Mouse (Mus musculus) layer of hippocampus, postnatal 14 days (tissue): ENCODE results near the gene Cstf3. TPM values are rescaled to one million over a fixed set of nuclear protein-coding genes. Genes with fewer than 3 reads are reported as not detected.

Source experiments
- DNase-seq, 2 experiments: peaks; one replicate each; pipeline ENCODE4 v3.0.0; 2021 to 2022; ENCODE audit warnings: low spot score in 2 of 2, mixed read lengths in 1 of 2
- total RNA-seq, 2 experiments: library from RNA; stranded (reverse); gene quantifications; 2 replicates each; pipeline ENCODE4 v1.2.3; 2021

Cstf3 gene
- total RNA-seq, 2 experiments from 2014 or later: 39.6 to 42.0 TPM

DNA sequence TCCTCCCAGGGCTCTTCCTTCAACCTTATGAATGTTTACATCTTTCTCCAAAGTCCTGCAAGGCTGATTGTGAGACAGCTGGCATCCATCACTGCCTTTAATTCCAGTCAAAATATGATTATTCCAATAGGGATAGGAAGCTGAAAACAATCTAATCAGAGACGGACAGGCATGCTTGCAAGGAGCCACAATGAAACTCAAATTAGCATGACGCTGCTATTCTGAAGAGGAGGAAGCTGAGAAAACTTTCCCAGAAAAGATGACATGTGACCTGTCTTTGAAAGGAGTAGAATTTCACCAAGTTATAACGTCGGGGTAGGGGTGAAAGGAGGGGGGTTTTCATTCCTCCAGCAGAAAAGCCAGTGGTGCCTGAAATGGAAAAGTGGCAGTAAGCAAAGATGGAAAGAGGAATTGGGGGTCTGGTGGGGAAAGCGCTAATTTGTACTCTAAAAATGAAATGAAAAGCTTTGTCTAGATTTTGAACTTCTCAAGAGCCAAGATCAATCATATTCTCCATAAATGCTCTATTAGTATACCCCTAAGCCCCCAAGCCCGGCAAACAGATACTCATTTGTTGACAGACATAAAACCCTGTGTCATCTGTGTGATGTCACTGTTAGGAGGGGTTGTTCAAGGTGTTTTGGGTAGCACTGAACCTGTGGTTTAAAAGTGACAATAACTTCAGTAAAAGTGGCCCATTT, 120.5 kb downstream of the Cstf3 start:
- DNase-seq: no peak

DNA sequence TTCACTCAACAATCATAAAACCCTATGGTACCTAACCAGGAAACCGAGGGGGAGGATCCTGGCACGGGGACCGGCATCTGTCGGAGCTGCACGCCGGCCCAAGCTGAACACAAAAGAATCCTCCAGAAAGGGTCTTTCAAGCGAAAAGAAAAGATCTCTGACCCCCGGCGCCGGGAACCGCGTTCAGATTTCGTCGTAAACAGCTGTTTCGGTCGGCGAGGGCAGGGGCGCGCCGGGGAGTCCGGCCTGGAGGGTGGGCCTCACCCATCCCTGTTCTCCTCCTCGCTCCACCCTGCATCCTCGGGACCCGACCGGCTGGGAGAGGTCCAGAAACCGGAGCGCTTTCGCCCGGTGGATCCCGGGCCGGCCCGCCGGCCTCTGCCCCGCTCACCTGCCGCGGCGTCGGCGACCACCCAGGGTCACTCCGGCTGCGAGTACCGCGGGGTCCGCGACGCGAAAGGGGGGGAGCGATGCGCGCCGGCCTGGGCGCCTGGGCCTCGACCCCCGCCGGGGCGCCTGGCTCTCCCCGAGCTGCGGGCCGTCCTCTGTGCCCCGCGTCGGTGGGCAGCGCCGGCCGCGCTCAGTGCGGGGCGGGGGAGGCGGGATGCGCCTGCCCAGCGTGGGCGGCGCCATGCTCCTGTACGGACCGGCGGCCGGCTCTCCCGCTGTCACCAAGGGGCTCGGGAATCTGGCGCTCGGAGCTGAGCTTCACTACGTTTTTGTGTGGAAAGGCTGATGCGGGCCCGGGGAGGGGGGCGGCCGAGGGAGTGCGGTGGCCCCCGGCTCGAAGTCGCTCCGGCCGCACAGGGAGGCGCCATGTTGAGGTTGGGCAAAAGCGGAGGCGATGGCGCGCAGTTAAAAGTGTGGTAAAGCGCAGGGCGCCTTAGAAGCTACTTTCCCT, 121.5 kb downstream of the Cstf3 start, which contains the start of gene Tcp11l1:
Gene Tcp11l1 (minus strand): TSS at position 585 of the 901 bp plus-strand sequence.
- DNase-seq: peak; percentile 66 to 78

DNA sequence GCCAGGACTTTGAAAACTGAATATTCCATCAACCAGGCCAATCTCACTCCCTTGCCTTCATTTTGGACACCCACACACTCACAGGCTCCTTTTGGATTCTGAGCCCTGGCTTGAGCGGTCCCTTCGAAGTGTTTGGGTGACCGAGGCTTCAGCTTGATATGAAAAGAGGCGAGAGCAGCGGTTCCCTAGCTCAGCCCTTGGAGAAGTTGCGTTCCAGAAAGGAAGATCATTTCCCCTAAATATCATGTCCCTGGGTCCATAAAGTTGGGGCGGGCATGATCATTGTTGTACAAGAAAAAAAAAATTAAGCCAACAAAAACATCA, 122.1 kb downstream of the Cstf3 start:
- no peak for DNase-seq

DNA sequence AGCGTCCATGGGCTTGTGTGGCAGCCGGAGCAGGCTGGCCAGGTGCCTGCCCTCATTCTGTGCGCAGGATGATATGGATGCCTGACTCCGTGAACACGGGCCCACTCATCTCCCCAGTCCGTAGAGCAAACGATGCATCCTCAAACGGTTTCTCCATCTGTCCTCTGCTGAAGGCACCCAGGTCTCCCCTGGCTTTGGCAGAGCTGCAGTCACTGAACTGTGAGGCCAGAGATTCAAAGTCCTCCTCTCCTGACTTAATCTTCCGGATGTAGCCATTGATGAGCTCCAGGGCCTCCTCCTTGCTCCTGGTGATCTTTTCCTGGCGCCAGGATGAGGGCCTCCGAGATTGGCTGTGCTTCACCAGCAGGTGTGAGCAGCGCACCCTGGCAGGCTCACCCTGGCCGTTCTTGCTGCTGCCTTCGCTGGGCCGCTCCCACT, 124.0 kb downstream of the Cstf3 start:
- peak in 1 of 2 experiments; percentile 14 for DNase-seq

Other genes starting within 250 kb of the Cstf3 start
- 10 to 100 TPM; 88.8 to 99.4 TPM for gene D430041D05Rik, start 179.5 kb upstream of the Cstf3 start, total RNA-seq
- gene Hipk3, start 96.1 kb upstream of the Cstf3 start, total RNA-seq: 10 to 100 TPM; 50.7 to 52.9 TPM
- gene Tcp11l1, start 121.6 kb downstream of the Cstf3 start, total RNA-seq: 10 to 100 TPM; 47.9 to 49.3 TPM
- gene Pin1rt1, start 125.9 kb downstream of the Cstf3 start, total RNA-seq: not detected
- 1 to 10 TPM; 2.8 to 3.7 TPM for gene Depdc7, start 152.4 kb downstream of the Cstf3 start, total RNA-seq
- gene Qser1, start 226.2 kb downstream of the Cstf3 start, total RNA-seq: 10 to 100 TPM; 12.1 to 13.0 TPM